Mouse (Mus musculus): ENCODE measurements at regions not wholly inside any gene's neighbourhood (a gene's known extent, or its start where the extent isn't known, plus 50 kb on each side); places are given as distances from the start of the nearest gene placed in this dataset.

DNA sequence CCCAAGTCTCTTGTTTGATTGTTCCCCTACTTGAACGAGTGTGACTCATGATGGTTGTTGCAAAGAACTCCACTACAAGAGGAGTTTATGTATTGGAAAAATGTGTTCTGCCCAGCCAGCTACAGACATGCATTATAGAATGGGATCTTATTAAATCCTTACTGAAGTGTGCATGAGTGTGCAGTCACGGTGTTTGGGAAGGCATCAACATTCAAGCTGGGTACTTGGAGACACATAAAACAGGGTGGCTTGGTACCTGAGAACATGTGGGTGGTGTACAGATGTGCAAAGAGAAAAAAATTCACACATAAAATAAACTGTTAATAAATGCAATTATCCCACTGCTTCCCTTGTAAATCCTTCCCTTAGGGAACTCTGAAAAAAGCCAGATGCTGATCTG is 443.2 kb upstream of the Klf12 start:
- H3K27me3 ChIP-seq (ENCODE audit: insufficient read depth, low read length) = no peaks in the 10 kb centered on the region
- no peaks in the 10 kb centered on the region for H3K4me1 ChIP-seq (ENCODE audit: insufficient read depth)
- DNase-seq (no peak), ATAC-seq (no peak)
- no peak overlapping the region for H3K4me2 ChIP-seq (ENCODE audit: low read depth)
- no peak overlapping the region for H3K9ac ChIP-seq
- H3K4me3 ChIP-seq (ENCODE audit: low read depth, low read length) = no peak overlapping the region
- no peaks in the 10 kb centered on the region for H3K36me3 ChIP-seq (ENCODE audit: insufficient read depth)
- H3K27ac ChIP-seq (ENCODE audit: low read depth, low read length) = no peak overlapping the region
- H3K9me3 ChIP-seq (ENCODE audit: low read length) = no peaks in the 10 kb centered on the region
- no peak for TF ChIP-seq CTCF (IDR thresholded peaks at IDR 0.05; ENCODE audit: low read depth)
- 71% methylated on average over 2 of the region's 2 CpGs for WGBS

DNA sequence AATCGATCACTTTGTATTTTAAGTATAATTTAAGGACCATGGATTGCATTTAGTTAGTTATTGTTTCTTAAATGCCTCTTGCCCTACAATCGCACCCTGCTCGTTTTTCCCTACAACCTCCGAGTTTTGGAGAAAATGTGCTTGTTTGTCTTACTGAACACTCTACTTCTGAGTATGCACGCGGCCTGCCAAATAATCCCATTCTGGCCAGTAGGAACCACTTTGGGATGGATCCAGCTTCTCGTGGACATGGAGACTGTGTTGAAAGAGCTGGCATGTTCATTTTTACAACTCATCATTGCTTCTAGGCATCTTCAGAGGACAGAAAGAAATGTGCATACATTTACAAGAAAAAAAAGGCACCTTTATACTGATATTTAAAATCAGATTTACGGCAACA is 440.5 kb upstream of the Klf12 start:
- WGBS = 59% methylated on average over 8 of the region's 8 CpGs
- no peaks in the 10 kb centered on the region for H3K36me3 ChIP-seq (ENCODE audit: insufficient read depth)
- DNase-seq = no peak
- no peak for TF ChIP-seq CTCF (IDR thresholded peaks at IDR 0.05; ENCODE audit: low read depth)
- H3K27ac ChIP-seq (ENCODE audit: low read depth, low read length) = no peak overlapping the region
- no peak for ATAC-seq
- no peaks in the 10 kb centered on the region for H3K9me3 ChIP-seq (ENCODE audit: low read length)
- no peak overlapping the region for H3K4me3 ChIP-seq (ENCODE audit: low read depth, low read length)
- no peak overlapping the region for H3K9ac ChIP-seq
- no peaks in the 10 kb centered on the region for H3K4me1 ChIP-seq (ENCODE audit: insufficient read depth)
- no peak overlapping the region for H3K4me2 ChIP-seq (ENCODE audit: low read depth)
- H3K27me3 ChIP-seq (ENCODE audit: insufficient read depth, low read length) = no peaks in the 10 kb centered on the region

DNA sequence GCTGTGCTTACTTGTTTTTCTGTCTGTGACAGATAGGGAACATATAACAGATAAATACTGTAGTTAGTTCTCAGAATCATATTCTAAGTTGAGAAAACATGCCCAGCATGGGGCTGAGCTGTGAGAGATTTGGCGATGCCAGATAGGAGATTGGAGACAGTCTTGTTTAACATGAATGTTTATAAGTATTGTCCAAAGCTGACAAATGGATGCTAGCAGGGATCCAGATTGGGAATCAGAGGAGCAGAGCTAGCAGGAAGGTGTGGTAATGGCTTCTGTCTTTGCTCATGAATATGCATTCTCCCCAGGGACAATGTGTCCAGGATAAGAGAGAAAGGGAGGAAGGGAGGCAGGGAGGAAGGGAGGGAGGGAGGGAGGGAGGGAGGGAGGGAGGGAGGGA is 436.2 kb upstream of the Klf12 start:
- 18% methylated on average over 1 of the region's 1 CpGs for WGBS
- no peak overlapping the region for H3K4me2 ChIP-seq (ENCODE audit: low read depth)
- H3K4me3 ChIP-seq (ENCODE audit: low read depth, low read length) = no peak overlapping the region
- no peaks in the 10 kb centered on the region for H3K27me3 ChIP-seq (ENCODE audit: insufficient read depth, low read length)
- DNase-seq (peak; percentile 49), ATAC-seq (peak; percentile 72)
- no peak for TF ChIP-seq CTCF (IDR thresholded peaks at IDR 0.05; ENCODE audit: low read depth)
- no peaks in the 10 kb centered on the region for H3K4me1 ChIP-seq (ENCODE audit: insufficient read depth)
- H3K36me3 ChIP-seq (ENCODE audit: insufficient read depth) = no peaks in the 10 kb centered on the region
- H3K9me3 ChIP-seq (ENCODE audit: low read length) = no peaks in the 10 kb centered on the region
- H3K27ac ChIP-seq (ENCODE audit: low read depth, low read length) = no peak overlapping the region
- no peak overlapping the region for H3K9ac ChIP-seq

DNA sequence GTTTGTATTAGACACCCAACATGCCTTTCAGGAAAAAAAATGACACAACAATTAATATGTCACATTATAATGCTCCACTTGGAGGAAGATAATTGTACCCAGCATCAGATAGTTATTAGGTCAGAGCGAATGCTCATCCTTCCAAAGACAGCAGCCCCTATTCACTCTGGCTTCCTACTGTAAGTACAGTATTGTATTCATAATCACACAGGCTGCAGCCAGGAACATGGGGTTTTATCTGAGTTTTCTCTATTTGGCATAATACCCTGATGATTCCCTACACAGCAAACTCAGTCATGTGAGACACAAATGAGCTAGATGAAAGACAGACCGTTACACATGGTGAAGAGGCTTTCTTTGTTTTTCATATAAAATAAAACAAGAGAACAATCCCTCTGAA is 430.5 kb upstream of the Klf12 start:
- Histone ChIP-seq H3K27ac (ENCODE audit: low read depth, low read length) (0 out of 2 replicates have a peak overlapping the region, but pooled peaks have one; percentile 5), H3K36me3 (ENCODE audit: insufficient read depth) (no peaks in the 10 kb centered on the region), H3K4me2 (ENCODE audit: low read depth) (no peak overlapping the region), H3K4me3 (ENCODE audit: low read depth, low read length) (no peak overlapping the region), H3K9me3 (ENCODE audit: low read length) (no peaks in the 10 kb centered on the region), H3K27me3 (ENCODE audit: insufficient read depth, low read length) (no peaks in the 10 kb centered on the region), H3K4me1 (ENCODE audit: insufficient read depth) (no peaks in the 10 kb centered on the region), H3K9ac (no peak overlapping the region)
- WGBS = 28% methylated on average over 2 of the region's 2 CpGs
- no peak for TF ChIP-seq CTCF (IDR thresholded peaks at IDR 0.05; ENCODE audit: low read depth)
- DNase-seq (peak; percentile 9), ATAC-seq (peak; percentile 76; the same call in 1 of the 2 replicates)

DNA sequence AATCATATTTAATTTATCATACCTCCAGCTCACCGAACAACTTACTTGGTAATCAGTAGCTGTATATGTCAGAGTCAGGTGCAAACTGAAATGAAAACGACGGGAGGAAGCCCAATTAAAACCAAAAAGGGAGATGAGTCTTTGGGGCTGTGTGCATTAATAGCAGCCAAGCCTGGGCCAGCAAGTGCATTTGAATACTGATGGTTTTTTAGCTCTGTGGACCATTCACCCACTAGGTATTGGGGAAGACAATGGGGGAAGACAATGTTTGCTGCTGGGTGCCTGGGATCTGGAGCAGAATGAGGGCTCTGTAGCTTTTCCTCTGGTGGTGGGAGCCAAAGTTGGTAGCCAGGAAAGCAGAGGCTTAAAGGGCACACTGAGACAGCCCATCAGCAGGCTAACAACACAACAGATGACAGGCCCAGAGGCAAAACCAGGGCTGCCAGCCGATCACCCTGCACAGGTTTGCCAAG is 429.6 kb upstream of the Klf12 start:
- no peak for DNase-seq
- ATAC-seq = peak; percentile 42; the same call in 1 of the 2 replicates
- WGBS = 36% methylated on average over 4 of the region's 4 CpGs
- Histone ChIP-seq H3K4me1 (ENCODE audit: insufficient read depth) (no peaks in the 10 kb centered on the region), H3K9ac (no peak overlapping the region), H3K4me2 (ENCODE audit: low read depth) (no peak overlapping the region), H3K27me3 (ENCODE audit: insufficient read depth, low read length) (no peaks in the 10 kb centered on the region), H3K27ac (ENCODE audit: low read depth, low read length) (peak overlapping the region; percentile 5; the same call in 1 of the 2 replicates), H3K4me3 (ENCODE audit: low read depth, low read length) (no peak overlapping the region), H3K36me3 (ENCODE audit: insufficient read depth) (no peaks in the 10 kb centered on the region), H3K9me3 (ENCODE audit: low read length) (no peaks in the 10 kb centered on the region)
- TF ChIP-seq CTCF (IDR thresholded peaks at IDR 0.05; ENCODE audit: low read depth) = no peak

DNA sequence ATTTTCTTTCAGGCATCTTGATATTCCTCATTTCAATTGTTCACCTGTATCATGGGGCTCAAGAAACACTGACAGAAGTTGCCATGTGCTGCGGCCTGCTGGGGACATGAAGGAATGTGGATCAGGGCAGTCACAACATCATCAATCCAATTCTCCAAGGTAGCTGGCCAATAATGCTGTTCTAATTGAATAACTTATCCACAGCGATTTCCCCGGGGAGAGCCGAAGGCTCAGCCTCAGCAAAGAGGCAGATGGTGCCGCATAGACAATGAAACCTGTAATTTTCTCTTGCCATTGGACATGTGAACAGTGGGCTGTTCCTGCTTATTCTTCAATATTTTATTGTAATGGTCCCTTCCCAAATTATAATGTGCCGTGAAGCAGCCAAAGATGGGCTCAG is 429.1 kb upstream of the Klf12 start:
- WGBS = 19% methylated on average over 6 of the region's 6 CpGs
- no peaks in the 10 kb centered on the region for H3K4me1 ChIP-seq (ENCODE audit: insufficient read depth)
- TF ChIP-seq CTCF (IDR thresholded peaks at IDR 0.05; ENCODE audit: low read depth) = no peak
- H3K4me2 ChIP-seq (ENCODE audit: low read depth) = no peak overlapping the region
- H3K27ac ChIP-seq (ENCODE audit: low read depth, low read length) = no peak overlapping the region
- no peaks in the 10 kb centered on the region for H3K36me3 ChIP-seq (ENCODE audit: insufficient read depth)
- no peak overlapping the region for H3K4me3 ChIP-seq (ENCODE audit: low read depth, low read length)
- ATAC-seq (peak; percentile 50; the same call in 1 of the 2 replicates), DNase-seq (peak; percentile 27)
- no peaks in the 10 kb centered on the region for H3K27me3 ChIP-seq (ENCODE audit: insufficient read depth, low read length)
- H3K9ac ChIP-seq = no peak overlapping the region
- no peaks in the 10 kb centered on the region for H3K9me3 ChIP-seq (ENCODE audit: low read length)

DNA sequence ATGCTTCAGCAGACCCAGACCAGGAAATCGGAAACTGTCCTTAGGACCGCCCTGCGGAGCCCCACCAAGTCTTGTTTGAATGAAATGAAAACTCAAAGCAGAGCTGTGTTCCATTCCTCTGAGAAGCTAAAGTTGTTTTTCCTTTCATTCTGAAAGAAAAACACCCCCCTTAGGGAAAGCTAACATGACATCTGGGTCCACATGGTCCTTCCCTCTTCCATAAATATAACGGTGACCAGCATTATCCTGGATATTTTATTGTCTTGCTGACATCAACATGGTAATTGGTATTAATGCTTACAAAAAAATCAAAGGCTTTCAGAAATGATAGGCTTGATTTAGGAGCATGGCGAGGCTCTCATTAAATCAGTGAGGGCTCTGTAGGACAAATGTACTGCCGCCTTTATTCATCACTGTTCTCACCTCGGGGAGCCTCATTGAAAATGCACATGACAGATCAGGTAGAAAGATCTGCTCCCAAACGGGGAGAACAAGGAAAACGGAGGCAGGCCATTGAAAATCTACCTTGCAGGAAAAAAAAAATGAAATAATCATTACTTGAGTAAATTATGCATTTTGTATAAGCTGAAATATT is 381.0 kb upstream of the Klf12 start:
- H3K4me3 ChIP-seq (ENCODE audit: low read depth, low read length) = no peak overlapping the region
- no peak overlapping the region for H3K4me2 ChIP-seq (ENCODE audit: low read depth)
- H3K9ac ChIP-seq = no peak overlapping the region
- no peak overlapping the region for H3K27ac ChIP-seq (ENCODE audit: low read depth, low read length)
- no peaks in the 10 kb centered on the region for H3K9me3 ChIP-seq (ENCODE audit: low read length)
- peak; percentile 3 for DNase-seq
- H3K4me1 ChIP-seq (ENCODE audit: insufficient read depth) = no peaks in the 10 kb centered on the region
- no peak for ATAC-seq
- H3K36me3 ChIP-seq (ENCODE audit: insufficient read depth) = no peaks in the 10 kb centered on the region
- no peaks in the 10 kb centered on the region for H3K27me3 ChIP-seq (ENCODE audit: insufficient read depth, low read length)
- WGBS = 18% methylated on average over 9 of the region's 9 CpGs
- no peak for TF ChIP-seq CTCF (IDR thresholded peaks at IDR 0.05; ENCODE audit: low read depth)
